Mouse (Mus musculus) embryo, embryonic 10 days (tissue): ENCODE results near the gene Tmem198.

Experiments used
- DNase-seq: peaks from one replicate; pipeline ENCODE4 v3.0.0-alpha.2; 2015; ENCODE audit warnings: low spot score

Tmem198 gene

GRCm38 (mm10) chr1:75518427-75518826 is 39.1 kb downstream of the Tmem198 start:
- DNase-seq, result no peak

GRCm38 (mm10) chr1:75519576-75519975 is 40.2 kb downstream of the Tmem198 start:
- no peak for DNase-seq

GRCm38 (mm10) chr1:75521321-75522031 is 42.1 kb downstream of the Tmem198 start, which contains the start of gene Stk11ip:
Gene Stk11ip, plus strand, starts transcription at chr1:75521529.
- peak; percentile 98 for DNase-seq

- DNase-seq, result no peak
Measured at GRCm38 (mm10) chr1:75524679-75525078, 45.3 kb downstream of the Tmem198 start.

- DNase-seq, result no peak
Measured at GRCm38 (mm10) chr1:75530546-75530945, 51.2 kb downstream of the Tmem198 start.

- DNase-seq, result no peak
Measured at GRCm38 (mm10) chr1:75532280-75533172, 53.2 kb downstream of the Tmem198 start.

GRCm38 (mm10) chr1:75533325-75534252 is 54.3 kb downstream of the Tmem198 start:
- no peak for DNase-seq
